Mouse (Mus musculus) naive thymus-derived CD4-positive, alpha-beta T cell, adult 2 months (primary cell): ENCODE data around the gene Alkbh2.

Experiments used
- DNase-seq: peaks from one replicate; pipeline ENCODE4 v3.0.0-alpha.2; 2011; ENCODE audit warnings: low read depth

Alkbh2 gene

DNA sequence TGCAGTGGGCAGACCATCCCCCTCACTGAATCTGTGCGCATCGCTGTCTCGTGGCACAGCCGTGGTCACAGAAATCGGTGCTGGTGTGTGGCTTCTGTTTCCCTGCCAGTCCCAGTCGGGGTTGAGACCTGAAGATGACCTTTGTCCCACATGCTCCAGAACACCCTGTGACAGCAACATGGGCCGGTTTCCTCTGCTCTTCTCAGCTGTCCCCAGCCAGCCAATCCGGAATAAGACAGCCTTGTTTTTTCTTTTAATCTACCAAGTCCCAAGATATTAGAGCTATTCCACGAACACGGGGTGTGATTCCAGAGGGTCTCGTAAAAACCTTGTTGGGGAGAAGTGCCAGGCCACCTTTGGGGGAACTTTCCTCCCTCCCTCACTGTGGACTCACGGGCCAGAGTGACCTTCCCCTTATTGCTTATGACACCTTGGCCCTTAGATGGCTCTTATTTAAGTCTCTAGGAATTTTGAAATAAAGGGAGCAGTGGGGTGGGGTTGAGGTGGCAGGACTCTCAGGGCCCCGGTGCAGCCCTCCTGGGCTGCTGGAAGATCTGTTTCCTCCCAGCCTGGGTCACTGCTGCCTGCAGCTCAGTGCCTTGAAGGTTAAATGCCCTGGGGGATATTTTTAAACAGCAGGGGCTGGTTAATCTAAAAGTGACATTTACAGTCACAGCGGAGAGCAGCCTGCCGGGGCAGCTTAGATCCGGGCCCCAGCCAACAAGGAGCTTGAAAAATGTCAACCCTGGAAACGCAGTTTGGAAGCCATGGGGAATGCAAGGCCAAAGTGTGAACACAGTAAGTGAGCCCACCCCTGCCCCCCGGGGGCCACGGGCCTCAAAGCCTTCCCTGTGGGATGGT, 18.2 kb upstream of the Alkbh2 start, which contains the start of gene Acacb:
Gene Acacb, plus strand, starts transcription at position 508 of the 861 bp plus-strand sequence.
- DNase-seq, result no peak

DNA sequence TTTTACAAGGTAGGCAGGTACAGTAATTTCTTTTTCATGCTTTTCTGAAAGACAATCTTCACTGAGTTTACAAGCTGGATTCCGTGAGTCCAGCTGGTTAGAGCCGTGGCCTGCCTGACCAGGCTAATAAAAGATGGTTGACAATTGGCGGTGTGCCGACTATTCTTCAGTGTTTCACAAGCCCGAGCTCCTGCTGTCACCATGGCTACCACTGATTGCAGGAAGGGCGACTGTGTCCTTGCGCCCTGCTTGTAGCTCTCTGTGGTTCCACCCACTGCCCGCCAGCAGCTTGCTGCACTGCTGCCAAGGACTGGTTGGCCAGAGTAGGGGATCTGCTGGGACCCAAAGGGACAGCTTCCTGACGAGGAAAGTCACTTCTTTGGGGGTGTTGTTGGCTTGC, 11.2 kb upstream of the Alkbh2 start:
- DNase-seq, result no peak

DNA sequence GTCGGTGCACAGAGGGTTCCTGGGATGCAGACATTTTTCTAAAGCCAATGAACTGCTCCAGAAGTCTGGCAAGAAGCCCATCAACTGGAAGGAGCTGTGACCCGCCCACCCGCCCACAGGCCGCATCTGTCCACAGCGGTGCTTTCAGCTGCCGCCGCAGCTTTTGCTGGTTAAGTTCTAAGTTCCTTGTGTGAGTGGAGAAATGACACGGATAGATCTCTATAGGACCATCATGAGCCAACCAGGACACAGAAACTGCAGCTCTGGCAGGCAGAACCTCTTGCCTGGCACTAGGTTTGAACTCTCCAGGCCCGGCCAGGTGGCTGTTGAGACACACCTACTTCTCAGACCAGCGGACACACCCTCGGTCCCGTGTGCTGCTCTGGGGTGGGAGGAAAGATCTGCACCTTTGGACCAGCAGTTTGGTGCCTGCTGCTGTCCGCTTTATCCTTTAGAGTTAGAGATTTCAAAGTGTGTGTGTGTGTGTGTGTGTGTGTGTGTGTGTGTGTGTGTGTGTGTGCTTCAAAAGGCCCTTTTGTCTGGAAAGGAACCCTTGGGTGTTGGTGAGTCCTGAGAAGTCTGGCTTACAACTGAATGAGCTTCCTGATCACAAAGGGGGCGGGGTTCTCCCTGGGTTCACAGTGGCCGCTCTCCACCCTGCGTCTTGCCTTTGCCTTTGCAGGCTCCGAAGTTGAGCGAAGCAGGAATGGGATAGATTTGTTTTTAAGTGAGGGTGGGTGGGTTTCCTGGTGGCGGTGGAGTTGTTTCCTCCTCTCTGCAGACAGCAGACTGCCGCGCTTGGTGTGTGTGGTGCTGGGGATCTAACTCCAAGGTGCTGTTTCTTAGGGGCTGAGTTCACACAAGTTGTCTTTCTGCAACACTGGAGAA, 10.5 kb upstream of the Alkbh2 start:
- DNase-seq, result no peak

DNA sequence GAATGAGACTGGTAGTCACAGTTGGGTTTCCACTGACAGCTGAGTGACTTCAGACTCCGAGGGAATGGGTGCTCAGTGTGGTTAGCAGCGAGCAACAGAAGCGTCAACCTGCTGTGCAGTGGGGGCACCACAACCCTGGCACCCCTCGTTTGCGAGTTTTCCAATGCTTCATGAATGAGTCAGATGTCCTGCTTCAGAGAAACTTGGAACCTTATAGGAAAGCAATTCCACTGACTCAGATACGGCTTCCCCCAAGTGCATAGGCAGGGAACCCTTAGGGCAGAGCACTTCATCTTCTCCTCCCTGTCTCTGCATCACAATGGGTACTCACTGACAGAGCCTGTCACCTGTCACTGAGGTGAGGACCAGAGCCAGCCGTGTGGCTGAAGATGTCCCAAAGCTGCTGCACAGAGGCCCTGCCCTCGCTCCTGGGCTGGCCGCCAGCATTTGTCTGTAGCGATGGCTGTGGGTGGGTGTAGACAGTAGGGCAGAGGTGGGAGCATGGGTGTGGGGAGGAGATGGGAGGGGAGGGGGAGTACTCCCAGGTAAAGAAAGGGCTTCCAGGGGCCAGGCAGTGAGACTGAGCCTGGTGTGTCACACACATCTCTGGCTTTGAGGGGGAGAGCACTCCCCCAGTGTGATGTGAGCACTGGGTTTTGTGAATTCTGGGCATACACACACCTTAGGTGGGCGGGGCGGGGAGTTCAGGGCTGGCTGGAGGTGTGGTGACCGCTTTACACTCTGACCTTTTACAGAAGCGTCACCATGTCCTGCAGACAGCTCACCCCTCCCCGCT, 9.7 kb upstream of the Alkbh2 start:
- DNase-seq, result no peak

DNA sequence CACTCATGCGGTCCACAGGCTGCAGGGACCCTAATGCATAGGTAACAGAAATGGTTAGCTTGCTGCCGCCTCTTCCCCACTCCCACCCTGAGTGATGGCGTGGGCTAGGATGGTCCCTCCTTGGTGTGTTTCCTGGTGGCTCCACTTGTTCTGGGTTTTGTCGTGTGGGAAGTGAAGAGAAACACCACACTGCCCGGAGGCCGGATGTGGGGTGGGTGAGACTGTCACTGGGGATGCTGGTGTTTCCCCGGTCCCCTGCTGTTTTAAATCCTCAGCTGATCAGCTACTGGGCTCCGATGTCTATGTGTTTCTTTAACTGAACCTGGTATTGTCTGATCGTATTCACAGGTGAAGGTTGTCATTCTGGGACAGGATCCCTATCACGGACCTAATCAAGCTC, 7.5 kb upstream of the Alkbh2 start:
- peak; percentile 50 for DNase-seq

DNA sequence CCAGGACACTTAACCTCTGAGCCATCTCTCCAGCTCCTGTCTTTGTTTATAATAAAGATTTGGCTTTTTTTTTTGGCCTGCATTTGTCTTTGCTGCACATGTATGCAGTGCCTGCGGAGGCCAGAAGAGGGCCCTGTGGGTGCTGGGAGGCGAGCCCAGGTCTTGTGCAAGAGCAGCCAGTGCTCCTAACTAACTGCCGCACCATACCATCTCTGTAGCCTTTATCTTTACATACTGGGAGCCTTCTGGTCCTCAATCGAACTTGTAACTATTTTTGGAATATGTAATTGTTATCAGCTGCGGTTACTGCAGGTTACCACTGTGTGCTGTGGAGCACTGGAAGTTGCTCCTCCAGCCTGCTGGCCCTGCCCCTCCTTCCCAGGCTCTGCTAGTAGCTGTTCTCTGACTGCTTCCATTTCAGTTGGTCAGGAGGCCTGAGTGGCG, 6.1 kb upstream of the Alkbh2 start:
- peak; percentile 30 for DNase-seq

DNA sequence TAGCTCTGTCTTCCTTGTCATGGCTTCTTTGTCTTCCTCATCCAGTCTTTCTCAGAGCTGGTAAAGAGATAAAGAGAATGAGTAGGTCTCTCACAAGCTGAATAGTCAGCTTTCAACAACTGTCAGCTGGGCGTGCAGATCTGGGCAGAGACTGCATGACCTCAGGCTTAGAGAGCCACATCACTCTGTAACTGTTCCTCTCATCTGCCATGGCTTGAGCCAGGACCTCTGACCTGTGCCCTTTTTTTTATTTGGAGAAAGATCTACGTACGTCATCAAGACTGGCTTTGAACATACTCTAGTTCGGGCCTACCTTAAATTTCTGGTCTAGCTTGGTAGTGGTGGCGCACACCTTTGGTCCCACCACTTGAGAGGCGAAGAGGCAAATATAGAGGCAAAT, 4.8 kb upstream of the Alkbh2 start:
- DNase-seq, result no peak

DNA sequence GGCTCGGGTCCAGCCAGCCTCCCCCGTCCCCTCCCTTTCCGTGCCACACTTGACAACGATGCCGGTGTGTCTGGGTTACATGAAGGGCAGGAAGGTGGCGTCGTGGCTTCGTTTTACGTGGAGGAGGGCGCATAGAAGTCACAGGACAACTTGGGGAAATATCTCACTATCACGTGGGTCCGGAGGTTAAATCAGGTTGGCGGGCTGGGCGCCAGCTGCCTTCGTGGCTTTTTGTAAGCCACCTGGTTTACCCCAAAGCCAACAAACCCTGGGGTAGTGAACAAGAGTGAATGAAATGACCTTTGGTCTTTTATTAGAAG, 3.5 kb upstream of the Alkbh2 start:
- peak; percentile 91 for DNase-seq

DNA sequence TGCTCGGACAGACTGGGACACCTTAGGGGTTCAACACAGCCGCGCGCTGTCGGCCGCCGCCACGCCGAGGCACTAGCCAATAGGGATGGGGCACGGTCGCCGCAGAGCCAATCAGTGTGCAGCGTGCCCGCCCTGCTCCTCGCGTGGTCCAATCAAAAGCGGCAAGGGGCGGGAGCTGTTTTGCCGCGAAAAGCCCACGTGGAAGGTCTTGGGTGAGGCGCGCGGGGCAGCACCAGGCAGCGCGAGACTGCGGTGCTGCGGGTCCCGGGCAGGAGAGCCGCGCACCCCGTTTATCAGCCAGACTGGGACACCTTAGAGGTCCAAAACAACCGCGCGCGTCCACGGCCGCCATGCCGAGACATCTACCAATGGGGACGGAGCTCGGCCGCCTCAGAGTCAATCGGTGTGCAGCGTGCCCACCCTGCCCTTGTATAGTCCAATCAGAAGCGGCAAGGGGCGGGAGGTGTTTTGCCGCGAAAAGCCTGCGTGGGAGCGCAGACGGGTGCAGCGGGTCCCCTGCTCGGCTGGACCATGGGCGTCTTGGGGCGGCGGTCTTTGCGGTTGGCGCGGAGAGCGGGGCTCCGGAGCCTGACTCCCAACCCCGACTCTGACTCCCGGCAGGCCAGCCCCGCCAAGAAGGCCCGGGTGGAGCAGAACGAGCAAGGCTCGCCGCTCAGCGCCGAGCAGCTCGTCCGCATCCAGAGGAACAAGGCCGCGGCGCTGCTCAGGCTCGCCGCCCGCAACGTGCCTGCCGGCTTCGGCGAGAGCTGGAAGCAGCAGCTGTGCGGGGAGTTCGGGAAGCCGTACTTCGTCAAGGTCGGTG, 2.9 kb upstream of the Alkbh2 start:
- DNase-seq, result peak; percentile 97

DNA sequence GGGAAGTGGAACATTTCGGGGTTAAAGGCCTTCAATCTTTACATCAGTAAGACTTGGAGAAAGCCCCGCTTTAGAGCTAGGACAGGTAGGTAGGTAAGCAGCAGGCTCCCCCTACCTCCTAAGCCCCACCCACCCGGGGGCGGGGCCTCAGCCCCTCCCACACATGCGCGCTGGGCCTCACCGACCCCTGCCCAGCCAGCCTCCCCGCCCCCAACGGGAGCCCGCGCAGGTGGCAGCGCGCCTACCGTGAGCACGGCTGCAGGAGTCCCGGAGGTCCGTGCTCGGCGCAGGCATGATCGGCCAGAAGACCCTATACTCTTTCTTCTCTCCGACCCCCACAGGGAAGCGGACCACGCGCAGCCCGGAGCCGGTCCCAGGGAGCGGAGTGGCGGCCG, 2.2 kb upstream of the Alkbh2 start, which contains the start of gene Ung:
Gene Ung, plus strand, starts transcription at position 176 of the 395 bp plus-strand sequence.
- peak; percentile 90 for DNase-seq

DNA sequence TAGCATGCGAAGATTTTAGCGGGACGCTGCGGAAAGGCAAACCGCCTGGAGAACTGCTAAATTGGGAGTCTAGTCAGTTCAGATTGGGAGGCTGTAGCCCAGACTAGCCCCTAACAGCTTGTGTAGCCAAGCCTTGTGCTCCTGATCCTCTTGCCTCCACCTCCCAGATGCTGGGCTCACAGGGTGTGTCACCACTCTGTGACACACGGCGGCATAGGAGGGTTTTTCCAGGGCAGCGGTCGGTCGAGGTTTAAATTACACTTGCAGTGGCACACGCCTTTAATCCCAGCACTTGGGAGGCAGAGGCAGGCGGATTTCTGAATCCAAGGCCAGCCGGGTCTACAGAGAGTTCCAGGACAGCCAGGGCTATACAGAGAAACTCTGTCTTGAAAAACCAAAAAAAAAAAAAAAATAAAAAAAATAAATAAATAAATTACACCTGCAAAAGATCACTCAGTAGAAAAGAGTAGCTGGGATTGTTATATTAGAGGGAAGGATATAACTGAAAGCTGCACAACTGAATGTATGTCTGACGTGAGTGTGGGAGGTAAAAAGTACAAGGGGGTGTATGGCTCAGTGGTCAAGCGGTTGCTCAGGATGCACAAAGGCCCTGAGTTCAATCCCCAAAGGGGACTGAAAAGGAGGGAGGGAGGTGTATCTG, 1.7 kb upstream of the Alkbh2 start:
- no peak for DNase-seq

DNA sequence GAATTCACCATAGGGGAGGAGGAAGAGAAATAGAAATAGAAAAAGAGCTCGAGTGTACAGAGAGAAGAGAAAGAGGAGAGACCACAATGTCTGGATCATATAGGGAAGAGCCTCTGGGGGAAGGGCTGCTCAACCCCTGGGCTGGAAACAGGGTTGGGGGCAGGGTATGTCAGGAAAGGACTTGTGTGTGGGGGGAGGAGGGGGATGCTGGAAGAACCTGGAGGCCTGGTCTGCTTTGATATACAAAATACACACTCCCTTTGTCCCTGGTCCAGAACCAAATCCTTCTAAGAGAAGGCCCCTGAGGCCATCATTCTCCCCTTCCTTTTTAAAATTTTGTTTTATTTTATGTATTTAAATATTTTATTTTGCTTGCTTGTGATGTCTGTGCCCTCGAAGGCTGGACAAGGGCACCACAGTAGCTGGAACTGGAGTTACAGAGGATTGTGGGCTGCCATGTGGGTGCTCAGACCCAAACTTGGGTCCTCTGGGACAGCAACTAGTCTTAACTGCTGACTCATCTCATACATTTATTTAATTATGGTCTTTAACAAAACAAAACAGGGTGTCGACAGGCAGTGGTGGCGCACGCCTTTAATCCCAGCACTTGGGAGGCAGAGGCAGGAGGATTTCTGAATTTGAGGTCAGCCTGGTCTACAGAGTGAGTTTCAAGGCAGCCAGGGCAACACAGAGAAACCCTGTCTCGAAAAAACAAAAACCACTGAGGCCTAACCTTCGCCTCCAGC, 1.3 kb downstream of the Alkbh2 start:
- no peak for DNase-seq

DNA sequence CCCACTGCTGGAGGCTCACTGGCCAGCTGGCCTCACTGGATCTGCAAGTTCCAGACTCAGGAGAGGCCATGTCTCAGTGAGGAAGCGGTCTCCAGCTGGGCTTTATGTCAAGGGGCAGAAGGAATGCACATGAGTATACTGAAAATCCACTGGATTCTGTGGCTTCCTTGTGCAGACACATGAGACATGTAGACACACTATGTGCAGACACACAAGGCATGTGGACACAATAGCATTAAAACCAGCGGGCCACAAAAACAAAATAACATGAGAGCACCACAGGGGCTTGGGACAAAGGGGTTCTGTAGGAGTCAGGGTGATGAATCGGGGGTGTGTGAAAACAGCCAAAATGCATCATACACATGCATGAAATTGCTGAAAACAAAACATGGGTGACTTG, 2.0 kb downstream of the Alkbh2 start:
- DNase-seq, result no peak

DNA sequence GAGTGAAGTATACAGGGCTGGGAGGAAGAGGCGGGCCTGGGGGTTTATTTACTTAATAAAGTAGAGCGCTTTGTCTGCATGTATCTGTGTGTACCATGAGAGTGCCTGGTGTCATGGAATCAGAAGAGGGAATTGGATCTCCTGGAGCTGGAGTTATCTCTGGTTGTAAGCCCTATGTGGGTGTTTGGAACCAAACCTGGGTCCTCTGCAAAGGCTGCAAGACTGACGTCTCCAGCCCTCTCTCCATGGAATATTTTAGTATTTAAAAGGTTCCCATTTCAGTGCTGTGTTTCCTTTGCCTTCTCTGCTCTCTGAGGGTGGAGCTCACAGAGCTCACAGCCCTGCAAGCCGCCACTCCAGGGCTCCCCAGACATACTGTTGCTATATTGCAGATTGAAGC, 8.2 kb downstream of the Alkbh2 start:
- no peak for DNase-seq

DNA sequence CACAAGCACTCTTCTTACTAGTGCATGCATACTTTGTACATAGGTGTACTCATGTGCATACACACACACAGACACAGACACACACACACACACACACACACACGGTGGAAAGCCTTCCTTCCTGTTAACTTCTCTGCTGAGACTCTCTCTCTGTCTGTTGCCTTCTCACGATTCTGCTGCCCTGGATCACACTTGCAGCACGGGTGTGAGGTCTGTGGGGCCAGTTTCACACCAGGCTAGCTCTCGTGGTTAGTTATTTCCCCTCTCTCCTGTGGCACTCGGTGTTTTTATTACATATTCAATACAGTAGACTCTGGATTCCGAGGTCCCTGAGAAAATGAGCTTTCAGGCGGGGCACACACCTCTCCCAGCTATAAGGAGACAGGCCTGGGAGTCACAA, 11.4 kb downstream of the Alkbh2 start:
- no peak for DNase-seq

DNA sequence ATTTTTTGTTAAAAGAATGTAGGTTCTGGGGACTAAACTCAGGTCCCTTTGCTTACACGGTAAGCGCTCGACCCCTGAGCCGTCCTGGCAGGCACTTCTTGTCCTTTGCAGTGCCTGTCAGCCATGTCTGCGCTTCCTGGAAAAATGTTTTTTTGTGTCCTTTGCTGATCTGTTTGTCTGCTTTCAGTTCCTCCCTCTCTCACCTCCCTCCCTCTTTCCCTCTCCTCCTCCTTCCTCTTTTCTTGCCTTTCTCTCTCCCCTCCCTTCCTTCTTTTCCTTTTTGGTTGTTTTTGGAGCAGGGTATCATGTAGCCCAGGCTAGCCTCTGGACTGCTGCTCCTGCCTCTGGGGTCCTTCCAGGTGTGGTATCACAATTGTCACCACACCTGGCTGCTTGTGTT, 13.0 kb downstream of the Alkbh2 start:
- DNase-seq, result no peak

DNA sequence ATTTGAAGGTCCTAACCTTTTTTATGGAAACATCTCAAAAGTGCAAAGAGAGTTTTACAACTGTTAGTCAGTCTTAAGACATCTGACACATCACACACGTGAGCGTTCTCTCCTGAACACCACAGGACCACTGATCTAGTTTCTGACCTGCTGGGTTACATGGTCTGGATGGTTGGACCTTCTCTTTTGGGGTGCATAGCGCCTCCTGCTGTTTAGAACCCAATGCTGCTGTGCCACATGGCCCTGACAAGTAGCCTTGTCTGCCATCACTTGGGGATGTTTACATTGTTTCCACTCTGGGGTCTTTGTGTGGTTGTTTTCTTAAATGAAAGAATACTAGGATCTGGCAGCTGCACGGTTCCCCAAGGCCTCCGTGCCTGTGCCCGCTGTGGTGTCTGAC, 14.7 kb downstream of the Alkbh2 start:
- DNase-seq, result no peak

DNA sequence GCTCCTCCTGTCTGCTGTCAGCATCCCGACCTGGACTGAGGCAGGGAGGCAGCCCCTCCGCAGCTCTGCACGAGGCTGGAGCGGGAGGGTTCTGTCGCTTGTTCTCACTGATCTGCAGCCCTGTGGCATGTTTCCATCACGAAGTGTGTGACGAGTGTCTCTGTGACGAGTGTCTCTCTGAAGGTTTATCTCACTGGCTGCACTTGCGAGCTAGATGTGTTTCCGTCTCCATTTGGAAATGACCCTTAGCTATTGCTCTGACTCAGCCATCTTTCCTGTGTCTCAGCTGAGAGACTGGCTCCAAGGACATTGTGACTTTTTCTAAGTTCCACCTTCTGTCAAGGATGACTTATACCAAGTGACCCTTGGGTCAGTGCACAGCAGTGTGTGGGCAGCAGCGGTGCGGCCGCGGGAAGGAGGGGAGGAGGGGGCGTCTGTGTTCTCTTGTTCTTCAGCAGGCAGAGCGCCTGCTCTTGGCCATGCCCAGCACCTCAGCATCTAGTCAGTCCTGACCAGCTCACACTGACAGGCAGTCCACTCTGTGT, 21.6 kb downstream of the Alkbh2 start:
- no peak for DNase-seq

DNA sequence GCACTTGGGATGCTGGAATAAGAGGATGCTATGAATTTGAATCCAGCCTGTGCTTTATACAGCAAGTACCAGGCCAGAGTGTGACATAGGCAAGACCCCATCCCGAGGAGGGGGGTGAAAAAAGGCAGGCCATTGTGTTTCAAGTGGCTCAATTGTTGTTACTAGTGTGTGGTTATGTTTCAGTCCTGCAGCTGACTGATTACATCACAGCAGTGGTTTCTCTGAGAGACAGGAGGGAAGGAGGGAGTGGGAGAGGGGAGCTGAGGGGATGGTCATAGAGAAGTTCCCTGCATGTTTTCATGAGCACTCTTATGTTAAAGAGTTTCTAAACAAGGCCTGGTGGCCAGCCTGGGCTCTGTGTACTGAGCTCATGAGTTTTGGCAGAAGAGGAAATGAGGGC, 25.2 kb downstream of the Alkbh2 start:
- no peak for DNase-seq

DNA sequence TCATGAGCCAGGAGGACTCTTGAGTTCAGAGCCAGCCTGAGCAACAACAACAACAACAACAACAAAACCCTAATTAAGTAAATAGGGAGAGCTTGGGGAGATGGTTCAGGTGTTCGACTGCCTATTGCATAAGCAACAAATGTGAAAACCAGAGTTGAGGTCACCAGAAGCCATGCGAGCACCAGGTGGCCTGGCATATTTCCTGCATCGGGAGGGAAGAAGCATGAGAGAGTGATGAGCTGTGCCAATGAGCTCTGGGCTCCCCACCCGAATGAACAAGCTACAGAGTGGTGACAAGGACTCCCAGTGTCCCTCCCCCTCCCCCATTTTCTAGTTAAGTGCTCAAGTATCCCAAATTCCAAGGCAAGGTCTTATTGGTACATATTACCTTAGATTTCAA, 26.1 kb downstream of the Alkbh2 start:
- DNase-seq, result no peak
